Mouse (Mus musculus) brain, adult 2 months (tissue): Measurements from ENCODE around the gene Fabp6.

Source experiments
- DNase-seq: peaks from one replicate; pipeline ENCODE4 v3.0.0; 2011; ENCODE audit warnings: low read depth, low spot score

The Fabp6 gene

GRCm38 (mm10) chr11:43604207-43604606 is 2.9 kb upstream of the Fabp6 start:
- DNase-seq = no peak

DNA sequence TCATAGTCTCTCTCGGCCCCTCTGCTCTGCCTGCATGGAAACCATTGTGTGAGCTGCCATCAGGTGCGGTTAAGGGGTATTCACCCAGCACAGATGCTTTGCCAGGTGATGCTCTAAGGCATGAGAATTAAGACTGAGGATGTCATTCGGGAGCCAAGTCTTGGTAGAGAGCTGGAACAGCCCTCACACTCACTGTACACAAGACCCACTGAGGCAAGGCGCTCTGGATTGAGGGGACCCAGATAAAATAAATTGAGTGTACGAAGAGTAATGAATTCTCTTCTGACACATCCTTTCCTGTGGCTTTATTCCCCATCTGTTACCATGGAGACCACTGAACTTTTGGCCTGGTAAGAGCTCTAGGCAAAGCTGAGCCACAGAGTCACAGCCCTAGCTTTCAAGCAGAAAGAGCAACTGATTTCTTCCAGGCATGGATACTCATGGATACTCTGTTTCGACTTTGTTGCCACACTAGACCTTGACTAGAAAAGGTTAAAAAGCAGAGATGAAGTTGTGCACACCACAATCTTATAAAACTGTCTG is 11.7 kb downstream of the Fabp6 start:
- no peak for DNase-seq

DNA sequence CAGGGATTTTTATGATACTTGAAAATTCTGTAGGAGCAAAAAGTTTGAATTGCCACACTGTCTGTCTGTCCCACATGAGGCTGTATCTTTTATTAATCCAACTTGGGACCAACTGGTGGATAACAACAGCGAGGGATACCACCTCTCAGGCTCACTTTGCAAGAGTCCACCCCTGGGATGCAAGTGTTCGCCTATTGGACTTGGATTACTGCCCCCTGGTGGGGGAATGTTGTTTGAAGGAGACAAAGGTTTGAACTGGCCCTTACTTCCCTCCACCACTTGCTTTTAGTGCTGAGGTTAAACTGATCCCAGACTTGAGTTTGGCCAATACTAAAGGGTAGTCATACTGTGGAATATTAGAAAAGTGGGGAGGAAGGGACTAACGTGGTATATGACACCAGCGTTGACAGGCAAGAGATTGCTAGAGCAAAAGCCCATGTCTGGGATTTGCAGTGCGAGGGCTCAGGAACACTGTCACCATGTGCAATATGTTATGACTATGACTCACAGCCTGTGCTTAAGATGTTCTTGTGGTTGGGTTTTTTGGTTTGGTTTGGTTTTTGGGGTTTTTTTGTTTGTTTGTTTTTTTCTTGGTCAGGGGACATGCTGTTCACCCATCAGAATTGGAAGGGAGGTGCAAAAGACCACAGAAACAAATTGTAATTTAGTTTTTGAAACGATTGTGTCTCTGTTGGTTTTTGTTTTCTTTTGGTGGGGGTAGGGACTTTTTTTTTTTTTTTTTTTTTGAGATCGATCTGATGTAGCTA is 14.8 kb downstream of the Fabp6 start, which contains the start of gene 4933415A04Rik:
TSS of gene 4933415A04Rik (plus strand) at position 717 of the 767 bp plus-strand sequence.
- DNase-seq = peak; percentile 85

DNA sequence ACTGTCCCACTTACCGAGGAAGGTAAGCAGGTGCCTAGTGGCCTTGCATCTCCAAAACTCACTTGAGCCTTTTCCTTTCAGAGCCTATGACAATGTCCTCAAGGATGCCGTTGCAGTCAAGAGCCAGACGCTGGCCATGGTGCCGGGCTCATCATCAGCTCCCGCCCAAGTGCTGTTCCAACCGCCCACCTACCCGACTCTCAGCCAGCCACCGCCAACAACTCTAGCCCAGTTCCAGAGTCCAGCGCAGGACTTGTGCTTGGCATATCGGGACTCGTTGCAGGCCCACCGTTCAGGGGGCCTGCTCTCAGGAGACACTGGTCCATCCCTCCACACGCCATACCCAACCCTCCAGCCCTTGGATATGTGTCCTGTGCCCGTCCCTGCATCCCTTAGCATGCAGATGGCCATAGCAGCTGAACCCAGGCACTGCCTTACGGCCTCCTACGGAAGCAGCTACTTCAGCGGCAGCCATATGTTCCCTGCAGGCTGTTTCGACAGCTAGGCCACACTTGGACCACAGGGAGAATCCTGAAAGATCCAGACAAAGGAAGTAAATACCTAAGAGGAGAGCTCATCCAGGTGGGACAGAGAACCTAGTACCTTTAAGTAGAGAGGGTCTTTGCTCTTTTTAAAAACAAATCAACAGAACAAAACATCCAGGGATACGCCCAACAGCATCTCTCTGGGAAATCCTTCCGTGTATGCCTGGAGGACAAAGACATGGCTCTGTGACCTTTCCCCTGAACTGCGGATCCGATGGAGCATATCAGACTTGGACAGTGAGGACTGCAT is 15.9 kb downstream of the Fabp6 start:
- DNase-seq = peak; percentile 62

GRCm38 (mm10) chr11:43577713-43578478 is 23.4 kb downstream of the Fabp6 start:
- no peak for DNase-seq

DNA sequence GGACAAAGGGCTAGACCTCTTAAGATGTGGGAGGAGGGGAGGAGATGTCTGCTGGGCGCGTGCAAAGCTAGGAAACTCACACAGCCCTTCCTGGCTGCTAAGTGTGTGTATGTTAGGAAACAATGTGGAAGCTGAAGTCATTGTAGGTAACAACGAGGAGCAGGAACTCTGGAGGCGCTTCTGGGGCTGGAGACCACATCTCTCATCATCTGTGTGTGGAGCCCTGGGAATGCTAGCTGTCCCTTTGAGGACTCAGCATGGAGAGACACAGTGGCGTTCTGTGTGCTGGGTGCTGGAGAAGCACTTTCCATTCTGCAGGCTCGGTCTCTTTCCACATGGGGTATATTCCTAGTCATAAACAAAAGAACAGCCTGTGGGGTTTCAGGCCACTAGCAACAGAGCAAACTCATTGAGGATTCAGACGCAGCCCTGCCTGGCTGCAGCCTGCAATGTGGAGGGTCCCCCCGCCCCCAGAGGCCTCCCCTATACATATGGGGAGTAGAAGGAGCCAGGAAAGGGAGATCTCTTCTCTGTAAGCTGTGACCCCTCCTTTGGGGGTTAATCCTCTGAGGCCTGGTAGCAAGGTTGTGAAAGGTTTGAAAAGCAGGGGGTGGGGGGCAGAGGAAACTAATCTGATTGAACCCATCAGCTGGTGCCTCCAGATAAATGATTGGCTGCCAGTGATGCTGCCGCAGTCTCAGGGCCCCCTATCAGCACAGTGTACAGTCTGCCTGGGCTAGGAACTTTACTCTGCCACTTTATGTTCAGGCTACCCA is 25.8 kb downstream of the Fabp6 start:
- DNase-seq = no peak

DNA sequence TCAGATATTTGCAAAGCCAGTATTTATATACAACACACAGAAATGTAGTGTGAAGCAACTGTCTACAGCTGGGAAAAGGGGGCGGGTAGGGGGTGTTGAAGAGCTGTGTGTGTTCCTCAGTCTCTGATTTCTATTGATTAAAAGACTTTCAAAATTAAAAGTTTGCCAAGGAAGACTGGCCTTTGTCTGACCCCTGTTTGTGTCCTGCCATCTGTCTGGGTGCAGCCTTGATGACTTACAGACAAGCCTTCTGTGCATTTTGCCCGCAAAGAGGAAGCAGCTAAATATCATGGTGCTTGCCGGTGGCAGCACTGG is 26.3 kb downstream of the Fabp6 start:
- no peak for DNase-seq

DNA sequence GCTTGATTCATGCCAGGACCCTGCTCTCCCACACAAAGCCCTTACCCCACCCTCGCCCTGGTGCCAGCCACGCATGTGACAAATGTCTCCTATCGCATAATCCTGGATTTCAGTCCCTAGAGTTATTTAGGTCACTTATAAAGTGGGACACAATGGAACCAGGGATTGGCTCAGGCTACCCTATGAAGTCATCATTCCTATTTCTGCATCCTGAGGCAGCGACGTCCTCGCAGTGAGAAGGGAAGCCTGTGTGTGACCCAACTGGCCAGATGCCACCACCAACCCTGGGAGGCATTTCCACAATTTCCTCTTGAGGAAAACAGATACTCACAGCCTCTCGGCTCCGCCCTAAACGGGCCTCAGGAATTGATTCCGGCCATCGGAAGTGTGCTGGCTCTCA is 31.7 kb downstream of the Fabp6 start:
- peak; percentile 96 for DNase-seq

- no peak for DNase-seq
Observed at GRCm38 (mm10) chr11:43569188-43569587, 32.2 kb downstream of the Fabp6 start.

- DNase-seq = no peak
Observed at GRCm38 (mm10) chr11:43568263-43568662, 33.1 kb downstream of the Fabp6 start.

DNA sequence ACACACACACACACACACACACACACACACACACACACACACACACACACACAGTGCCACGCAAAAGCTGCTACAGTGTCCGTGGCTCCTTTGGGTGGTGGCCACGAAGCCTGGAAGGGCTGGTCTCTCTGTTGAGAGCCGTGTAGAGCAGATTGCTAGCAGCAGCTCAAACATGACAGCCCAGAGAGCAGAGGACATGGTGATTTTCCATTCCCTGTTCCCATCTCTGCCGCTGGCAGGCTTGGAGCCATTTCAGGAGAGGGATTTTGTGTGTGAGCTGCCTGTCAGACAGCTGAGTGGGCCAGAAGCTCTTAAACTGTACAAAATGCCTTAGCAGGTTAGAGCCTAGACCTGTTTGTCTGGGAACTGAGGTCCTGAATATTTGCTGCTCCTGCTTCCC is 34.6 kb downstream of the Fabp6 start:
- peak; percentile 80 for DNase-seq

DNA sequence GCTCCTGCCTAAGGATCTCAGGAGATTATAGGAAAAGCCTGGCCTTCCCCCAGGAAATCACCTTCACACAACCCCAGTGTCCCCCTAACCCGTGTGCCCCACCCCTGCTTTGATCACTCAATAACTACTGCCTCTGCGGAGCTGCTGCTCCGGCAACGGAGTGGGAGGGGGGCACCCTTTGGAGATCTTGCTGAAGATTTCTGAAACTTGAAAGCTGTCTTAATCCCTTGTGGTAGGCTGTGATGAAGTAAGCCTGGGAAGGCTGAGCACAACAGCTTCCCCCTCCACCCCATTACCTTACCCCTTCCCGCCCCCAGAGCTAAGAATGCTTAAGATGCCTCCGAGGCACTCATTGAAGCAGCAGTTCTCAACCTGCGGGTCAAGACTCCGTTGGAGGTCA is 35.5 kb downstream of the Fabp6 start:
- DNase-seq = no peak

DNA sequence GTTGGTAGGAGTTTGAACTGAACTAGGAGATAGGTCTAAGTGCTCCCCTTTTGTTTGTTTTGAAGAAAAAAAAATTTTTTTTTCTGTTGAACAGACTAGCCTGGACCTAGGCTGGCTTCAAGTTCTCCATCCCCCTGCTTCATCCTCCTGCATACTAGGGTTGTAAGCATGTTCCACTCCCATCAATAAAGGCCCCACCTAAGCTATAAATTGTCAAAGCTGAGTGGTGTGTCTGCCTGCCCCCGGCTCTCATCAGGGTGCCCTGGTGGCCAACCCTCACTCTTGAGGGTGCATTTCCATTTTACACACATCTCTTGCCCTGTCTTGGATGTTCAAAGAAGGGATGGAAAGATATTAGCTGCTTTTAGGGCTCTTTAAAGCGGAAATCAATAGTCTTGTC is 35.9 kb downstream of the Fabp6 start:
- no peak for DNase-seq

DNA sequence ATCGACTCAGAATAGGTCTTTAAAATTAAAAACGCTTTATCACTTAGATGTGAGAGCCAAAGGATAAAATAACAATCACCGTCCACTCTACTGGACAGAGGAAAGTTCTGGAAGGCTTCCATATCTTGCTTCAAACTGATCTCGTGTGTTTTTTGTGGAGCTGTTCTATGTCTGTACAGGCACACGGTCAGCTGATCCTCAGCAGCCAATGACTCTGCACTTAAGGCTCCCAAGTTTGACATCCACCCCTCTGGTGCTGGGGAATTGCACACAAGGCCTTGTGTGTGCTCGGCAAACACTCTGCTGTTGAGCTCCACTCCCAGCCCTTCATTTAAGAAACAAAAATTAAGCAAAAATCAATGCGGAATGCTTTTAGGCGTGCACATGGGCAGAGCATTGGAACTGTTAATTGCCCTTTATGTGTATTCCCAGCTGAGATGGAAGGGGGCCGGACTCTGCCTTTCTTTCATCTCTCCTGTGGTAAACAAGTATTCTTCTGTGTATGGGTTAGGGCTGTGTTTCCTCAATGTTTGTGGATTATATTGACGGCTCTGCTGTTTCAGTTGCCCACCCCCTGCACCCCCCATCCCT is 37.6 kb downstream of the Fabp6 start:
- DNase-seq = no peak

DNA sequence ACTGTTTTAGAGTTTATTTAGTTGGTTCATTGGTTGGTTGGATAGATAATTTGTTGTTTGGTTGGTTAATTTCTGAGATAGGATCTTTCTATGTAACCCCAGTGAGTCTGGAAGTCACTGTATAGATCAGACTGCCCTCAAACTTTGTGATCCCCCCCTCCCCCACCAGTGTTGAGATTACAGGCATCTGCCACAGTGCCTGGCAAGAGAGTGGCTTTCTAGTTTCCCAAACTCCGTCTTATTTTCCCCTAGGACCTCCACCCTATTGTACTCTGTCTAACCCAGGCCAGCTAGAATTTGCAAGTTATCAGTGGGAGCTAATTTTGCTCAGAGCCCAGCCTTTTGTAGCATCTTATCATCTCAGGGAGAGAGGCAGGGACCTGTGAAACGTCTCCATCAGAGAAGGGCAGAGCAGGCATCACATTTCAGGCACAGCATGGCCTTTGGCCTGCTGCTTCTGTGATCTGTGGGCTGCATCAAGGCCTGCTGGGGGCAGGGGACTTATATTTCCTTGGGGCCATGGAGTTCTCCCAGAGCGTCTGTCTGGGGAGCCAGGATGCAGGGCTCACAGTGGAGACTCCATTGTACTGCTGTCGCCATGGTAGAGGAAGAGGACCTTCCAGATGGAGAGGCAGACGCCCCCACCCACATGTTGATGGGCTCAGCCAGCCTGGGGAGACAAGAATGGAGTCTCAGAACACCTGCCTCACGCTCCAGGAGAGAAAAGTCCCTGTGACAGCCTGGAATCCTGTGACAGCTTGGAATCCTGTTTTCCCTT is 41.6 kb downstream of the Fabp6 start:
- peak; percentile 77 for DNase-seq

- DNase-seq = no peak
Observed at GRCm38 (mm10) chr11:43556538-43556937, 44.8 kb downstream of the Fabp6 start.

DNA sequence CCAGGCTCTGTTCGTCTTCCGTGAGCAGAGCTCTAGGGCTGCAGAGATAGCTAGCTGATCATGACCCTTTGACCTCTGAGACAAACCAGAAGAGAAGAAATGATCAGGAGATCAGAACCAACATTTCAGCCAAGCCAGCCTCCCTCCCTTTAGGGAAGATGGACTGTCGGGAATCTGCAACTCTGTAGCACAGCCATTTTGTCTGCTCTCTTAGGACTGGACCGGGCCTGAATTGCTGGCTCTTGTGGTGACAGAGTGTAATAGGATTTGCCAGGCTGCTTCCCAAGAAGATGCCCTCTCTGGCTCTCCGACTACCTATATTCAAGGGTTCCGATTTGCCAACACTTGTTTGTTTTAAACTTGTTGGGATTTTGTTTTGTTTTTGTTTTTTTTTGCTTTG is 48.7 kb downstream of the Fabp6 start:
- DNase-seq = no peak

DNA sequence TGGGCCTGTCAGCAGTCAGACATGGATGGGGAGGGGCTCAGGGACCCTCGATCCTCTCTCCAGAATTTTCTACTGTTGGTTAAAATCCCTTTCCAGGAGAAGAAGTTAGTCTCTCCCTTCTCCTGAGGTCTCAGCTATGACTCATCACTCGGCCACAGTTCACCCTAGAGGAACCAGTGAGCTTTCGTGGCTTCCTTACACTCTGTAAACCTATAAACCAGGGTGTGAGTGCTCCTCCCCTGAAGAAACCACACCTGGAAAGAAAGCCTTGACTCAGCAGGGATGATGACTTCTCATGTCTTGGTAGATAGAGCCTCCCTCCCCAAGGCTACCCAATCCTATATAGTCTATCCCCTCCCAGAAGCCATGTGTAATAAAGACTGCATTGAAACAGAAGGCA is 49.6 kb downstream of the Fabp6 start:
- DNase-seq = no peak

DNA sequence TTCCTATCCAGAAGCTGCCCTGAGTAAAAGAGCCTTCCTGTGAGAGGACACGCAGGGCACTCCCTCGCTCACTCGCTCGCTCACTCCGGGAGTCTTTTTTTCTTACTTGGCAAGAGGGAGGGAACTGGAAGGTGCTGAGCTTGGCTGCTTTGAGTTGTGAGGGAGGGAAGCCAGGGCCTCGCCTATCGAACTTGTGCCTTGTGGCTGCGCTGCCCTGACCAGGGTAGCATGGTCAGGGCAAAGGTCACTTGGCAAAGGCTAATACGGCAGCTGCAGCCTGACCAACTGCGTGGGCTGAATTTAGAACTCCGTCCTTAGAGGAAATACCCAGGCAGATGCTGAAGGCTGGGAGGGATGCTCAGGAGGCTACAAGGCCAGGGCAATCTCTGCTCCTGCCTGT is 51.6 kb downstream of the Fabp6 start:
- peak; percentile 53 for DNase-seq
